Mouse (Mus musculus) liver, embryonic 14.5 days (tissue): ENCODE results near the gene Rem2.

Experiments used
- CTCF ChIP-seq: IDR thresholded peaks from 2 replicates; pipeline ENCODE4 v1.5.1; 2016; ENCODE audit warnings: antibody characterized with exemption, low read depth, control low read depth
- EP300 ChIP-seq: IDR thresholded peaks from 2 replicates; pipeline ENCODE4 v1.6.1; 2016; ENCODE audit warnings: antibody characterized with exemption, low read depth

GRCm38 (mm10) chr14:54487732-54488131 is 11.8 kb downstream of the Rem2 start:
- TF ChIP-seq CTCF, result no peak
- TF ChIP-seq EP300, result no peak
